44 mouse cellular contexts compared by ENCODE assay signal in the genomic region with DNA sequence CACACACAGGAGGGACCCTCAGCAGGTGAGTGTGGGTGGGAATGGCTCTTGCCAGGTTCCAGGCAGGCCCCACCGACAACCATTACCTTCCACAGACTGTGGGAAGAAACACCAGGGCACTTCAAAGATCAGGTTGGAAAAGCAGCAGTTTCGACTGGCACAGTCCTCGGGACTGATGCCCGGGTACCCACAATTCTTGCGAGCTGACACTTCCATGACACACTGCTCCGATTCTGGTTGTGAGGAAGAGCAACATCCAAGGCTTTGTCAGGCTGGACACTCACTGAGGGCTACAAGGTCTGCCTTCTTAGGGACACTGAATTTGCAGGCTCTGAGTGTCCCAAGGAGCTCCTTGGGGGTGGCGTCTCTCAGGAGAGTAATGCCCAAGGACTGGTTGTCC. TPM values are rescaled to one million over a fixed set of nuclear protein-coding genes. Genes with fewer than 3 reads are reported as not detected.
"Had no signal": no experiment of that assay in that cellular context is flagged by ENCODE, and none has a peak within 500 bp of the region (broad histone marks: within the 10 kb centered on the region; RNA-seq: fewer than 3 reads in every experiment).

No protein-coding gene starts in this region.

- ATAC-seq: hindbrain, embryonic 16.5 days; inflammation-experienced regulatory T-cells, adult 6 months; intestine, embryonic 15.5 days; intestine, postnatal 0 days; liver, embryonic 12.5 days had no signal

- H3K4me2 ChIP-seq: heart, embryonic 12.5 days; hindbrain, embryonic 12.5 days; hindbrain, embryonic 14.5 days; intestine, embryonic 15.5 days; limb, embryonic 13.5 days; limb, embryonic 15.5 days; liver, embryonic 12.5 days had no signal

- H3K4me1 ChIP-seq: heart, embryonic 10.5 days; heart, embryonic 12.5 days; hindbrain, embryonic 10.5 days; limb, embryonic 13.5 days; limb, embryonic 15.5 days; liver, embryonic 12.5 days had no signal

- H3K36me3 ChIP-seq: heart, embryonic 10.5 days; heart, embryonic 12.5 days; hindbrain, embryonic 10.5 days; hindbrain, embryonic 12.5 days; intestine, embryonic 15.5 days; limb, embryonic 13.5 days; limb, embryonic 15.5 days; liver, embryonic 12.5 days had no signal

- H3K9ac ChIP-seq: heart, embryonic 12.5 days; hindbrain, embryonic 12.5 days; hindbrain, embryonic 14.5 days; intestine, embryonic 15.5 days; limb, embryonic 13.5 days; limb, embryonic 15.5 days; liver, embryonic 12.5 days; liver, embryonic 14.5 days had no signal

- DNase-seq: gastrocnemius, postnatal 14 days; heart, adult 18-20 months; heart, postnatal 10 days; heart, postnatal 4 days; kidney, adult 18-20 months; kidney, adult 8-10 months; kidney, postnatal 10 days; kidney, postnatal 25 days; layer of hippocampus, adult 9-11 months; layer of hippocampus, postnatal 36 days; left cerebral cortex, postnatal 4 days had no signal

- H3K4me3 ChIP-seq: heart, embryonic 10.5 days; heart, embryonic 12.5 days; hindbrain, embryonic 10.5 days; hindbrain, embryonic 12.5 days; intestine, embryonic 15.5 days; limb, embryonic 13.5 days; limb, embryonic 15.5 days; liver, embryonic 12.5 days had no signal

- H3K9me3 ChIP-seq: heart, embryonic 10.5 days; hindbrain, embryonic 12.5 days; intestine, embryonic 15.5 days; limb, embryonic 13.5 days; limb, embryonic 15.5 days; liver, embryonic 12.5 days had no signal

- H3K27me3 ChIP-seq: intestine, embryonic 15.5 days; limb, embryonic 15.5 days had no signal

- H3K27ac ChIP-seq: heart, embryonic 10.5 days; hindbrain, embryonic 10.5 days; hindbrain, embryonic 12.5 days; hindbrain, embryonic 14.5 days; intestine, embryonic 15.5 days; limb, embryonic 13.5 days; limb, embryonic 15.5 days; liver, embryonic 12.5 days; liver, embryonic 14.5 days had no signal

RNA-seq across cellular contexts. Expression of a gene that starts 2.0 kb away (rescaled TPM):
- total RNA-seq: gastrocnemius, adult 18-20 months; gastrocnemius, adult 8-10 months; gastrocnemius, postnatal 14 days; gastrocnemius, postnatal 4 days; granulocyte monocyte progenitor cell, adult 5-6 weeks; heart, adult 18-20 months; heart, adult 8-10 months; heart, postnatal 10 days; heart, postnatal 25 days; heart, postnatal 4 days; layer of hippocampus, adult 18-20 months; layer of hippocampus, adult 8-10 months; layer of hippocampus, postnatal 14 days; layer of hippocampus, postnatal 36 days; left cerebral cortex, adult 18-20 months; left cerebral cortex, adult 8-10 months; left cerebral cortex, postnatal 10 days; left cerebral cortex, postnatal 25 days; left cerebral cortex, postnatal 4 days had no signal
- polyA plus RNA-seq: heart, embryonic 10.5 days; heart, embryonic 12.5 days; heart, embryonic 14.5 days; heart, embryonic 16.5 days; hindbrain, embryonic 10.5 days; hindbrain, embryonic 12.5 days; hindbrain, embryonic 14.5 days; hindbrain, embryonic 16.5 days; inflammation-experienced regulatory T-cells, adult 6 months; limb, embryonic 11.5 days; limb, embryonic 13.5 days; limb, embryonic 15.5 days; liver, adult 2 months; liver, embryonic 12.5 days; liver, embryonic 14.5 days had no signal

RNA-seq across cellular contexts. Expression of a gene that starts 12.7 kb away (rescaled TPM):
- total RNA-seq: gastrocnemius, adult 18-20 months; gastrocnemius, adult 8-10 months; gastrocnemius, postnatal 14 days; gastrocnemius, postnatal 4 days; granulocyte monocyte progenitor cell, adult 5-6 weeks; heart, adult 18-20 months; heart, adult 8-10 months; heart, postnatal 10 days; heart, postnatal 25 days; heart, postnatal 4 days; layer of hippocampus, adult 18-20 months; layer of hippocampus, adult 8-10 months; layer of hippocampus, postnatal 14 days; layer of hippocampus, postnatal 36 days; left cerebral cortex, adult 18-20 months; left cerebral cortex, adult 8-10 months; left cerebral cortex, postnatal 10 days; left cerebral cortex, postnatal 25 days; left cerebral cortex, postnatal 4 days had no signal
- polyA plus RNA-seq: heart, embryonic 12.5 days; heart, embryonic 14.5 days; hindbrain, embryonic 10.5 days; hindbrain, embryonic 12.5 days; inflammation-experienced regulatory T-cells, adult 6 months; kidney, embryonic 14.5 days; limb, embryonic 11.5 days; limb, embryonic 13.5 days had no signal

RNA-seq across cellular contexts. Expression of a gene that starts 23.0 kb away (rescaled TPM):
- total RNA-seq: gastrocnemius, adult 18-20 months; gastrocnemius, adult 8-10 months; gastrocnemius, postnatal 14 days; gastrocnemius, postnatal 4 days; granulocyte monocyte progenitor cell, adult 5-6 weeks; heart, adult 18-20 months; heart, adult 8-10 months; heart, postnatal 10 days; heart, postnatal 25 days; heart, postnatal 4 days; layer of hippocampus, adult 18-20 months; layer of hippocampus, adult 8-10 months; layer of hippocampus, postnatal 14 days; layer of hippocampus, postnatal 36 days; left cerebral cortex, adult 18-20 months; left cerebral cortex, adult 8-10 months; left cerebral cortex, postnatal 10 days; left cerebral cortex, postnatal 25 days; left cerebral cortex, postnatal 4 days; liver, adult 2 months had no signal
- polyA plus RNA-seq: heart, embryonic 12.5 days; heart, embryonic 14.5 days; heart, embryonic 16.5 days; hindbrain, embryonic 10.5 days; hindbrain, embryonic 12.5 days; hindbrain, embryonic 14.5 days; hindbrain, embryonic 16.5 days; kidney, embryonic 14.5 days; kidney, embryonic 16.5 days; limb, embryonic 11.5 days; limb, embryonic 13.5 days; limb, embryonic 15.5 days; liver, embryonic 14.5 days had no signal

RNA-seq across cellular contexts. Expression of a gene that starts 56.7 kb away (rescaled TPM):
- total RNA-seq: gastrocnemius, adult 18-20 months; gastrocnemius, adult 8-10 months; gastrocnemius, postnatal 14 days; gastrocnemius, postnatal 4 days; heart, adult 18-20 months; heart, adult 8-10 months; heart, postnatal 10 days; heart, postnatal 25 days; heart, postnatal 4 days; layer of hippocampus, adult 18-20 months; layer of hippocampus, postnatal 36 days; left cerebral cortex, postnatal 10 days; left cerebral cortex, postnatal 4 days; liver, adult 2 months had no signal
- polyA plus RNA-seq: heart, embryonic 10.5 days; heart, embryonic 12.5 days; heart, embryonic 16.5 days; hindbrain, embryonic 10.5 days; hindbrain, embryonic 16.5 days; intestine, embryonic 15.5 days; kidney, embryonic 14.5 days; kidney, embryonic 16.5 days; large intestine, adult 2 months; limb, embryonic 11.5 days; limb, embryonic 13.5 days; liver, adult 2 months had no signal
